Mouse (Mus musculus) lung, postnatal 0 days (tissue): ENCODE results near the gene Tnik. TPM values are rescaled to one million over a fixed set of nuclear protein-coding genes. Genes with fewer than 3 reads are reported as not detected.

Source experiments
- ATAC-seq: fragments of 200-750 bp; cut with Nextera tagmentation; 2 replicates; pipeline ENCODE4 v1.8.0; 2017; ENCODE audit warnings: moderate library complexity
- DNase-seq: peaks from one replicate; pipeline ENCODE4 v3.0.0-alpha.2; 2016; ENCODE audit warnings: low spot score
- H3K27ac ChIP-seq: fragments of 300-500 bp; sonication (generic); 2 replicates; pipeline ENCODE4 v1.5.1; 2014; ENCODE audit warnings: antibody characterized with exemption, mild to moderate bottlenecking, low read length, mixed read lengths
- H3K27me3 ChIP-seq: fragments of 300-500 bp; sonication (generic); replicated peaks from 2 replicates; pipeline ENCODE4 v1.6.1; 2014; ENCODE audit warnings: low read length, mixed read lengths; ENCODE audit not compliant: insufficient read depth
- H3K36me3 ChIP-seq: fragments of 300-500 bp; sonication (generic); 2 replicates; pipeline ENCODE4 v1.6.1; 2014; ENCODE audit warnings: low read length, mixed read lengths; ENCODE audit not compliant: insufficient read depth
- H3K4me1 ChIP-seq: fragments of 300-500 bp; sonication (generic); 2 replicates; pipeline ENCODE4 v1.6.1; 2014; ENCODE audit warnings: antibody characterized with exemption, low read depth, low read length, mixed read lengths; ENCODE audit not compliant: insufficient read depth
- H3K4me2 ChIP-seq: fragments of 300-500 bp; sonication (generic); replicated peaks from 2 replicates; pipeline ENCODE4 v1.6.1; 2014; ENCODE audit warnings: low read depth, mild to moderate bottlenecking, low read length, moderate library complexity, mixed read lengths
- H3K4me3 ChIP-seq: fragments of 300-500 bp; sonication (generic); 2 replicates; pipeline ENCODE4 v1.5.1; 2014; ENCODE audit warnings: low read depth, low read length
- H3K9ac ChIP-seq: fragments of 300-500 bp; sonication (generic); replicated peaks from 2 replicates; pipeline ENCODE4 v1.6.1; 2014; ENCODE audit warnings: low read depth, mild to moderate bottlenecking
- H3K9me3 ChIP-seq: fragments of 300-500 bp; sonication (generic); 2 replicates; pipeline ENCODE4 v1.6.1; 2016; ENCODE audit warnings: low read length, mixed read lengths
- CTCF ChIP-seq: IDR thresholded peaks from 2 replicates; pipeline ENCODE4 v1.5.1; 2016; ENCODE audit warnings: antibody characterized with exemption, mild to moderate bottlenecking
- EP300 ChIP-seq: IDR thresholded peaks from 2 replicates; pipeline ENCODE4 v1.6.1; 2016; ENCODE audit warnings: antibody characterized with exemption, mild to moderate bottlenecking, control low read depth
- WGBS: fragments of 180-500 bp; shearing (Covaris S2); extraction: QIAGEN DNeasy Blood & Tissue Kit; methylation state at CpG from one replicate; pipeline ENCODE4 v1.1.7; 2014; 5-methylcytosine and 5-hydroxymethylcytosine counted together
- polyA plus RNA-seq: library from polyadenylated mRNA; unstranded; fragments of >200 nt; fragmentation: Nextera tagmentation; extraction: Ambion mirVana; gene quantifications from 2 replicates; pipeline ENCODE4 v1.2.1, GENCODE M21; 2015

Gene Tnik
- polyA plus RNA-seq, 1 experiment from 2014 or later, result 6.1 TPM

- Histone ChIP-seq H3K4me3 (no peak overlapping the region), H3K4me2 (no peak overlapping the region), H3K27ac (no peak overlapping the region), H3K9me3 (no peaks in the 10 kb centered on the region), H3K4me1 (no peaks in the 10 kb centered on the region), H3K27me3 (no peaks in the 10 kb centered on the region), H3K36me3 (no peaks in the 10 kb centered on the region), H3K9ac (no peak overlapping the region)
- 66% methylated on average over 11 of the region's 11 CpGs for WGBS
- ATAC-seq (no peak), DNase-seq (peak; percentile 13)
- no peak for TF ChIP-seq EP300
- TF ChIP-seq CTCF, result no peak
Measured at GRCm38 (mm10) chr3:28383526-28384126, 120.6 kb downstream of the Tnik start.

- TF ChIP-seq EP300 (no peak), CTCF (no peak)
- ATAC-seq (no peak), DNase-seq (no peak)
- Histone ChIP-seq H3K4me3 (no peak overlapping the region), H3K9me3 (no peaks in the 10 kb centered on the region), H3K27me3 (no peaks in the 10 kb centered on the region), H3K4me1 (no peaks in the 10 kb centered on the region), H3K4me2 (no peak overlapping the region), H3K9ac (no peak overlapping the region), H3K27ac (no peak overlapping the region), H3K36me3 (no peaks in the 10 kb centered on the region)
- 95% methylated on average over 10 of the region's 10 CpGs for WGBS
Measured at GRCm38 (mm10) chr3:28385199-28385975, 122.4 kb downstream of the Tnik start.

- Histone ChIP-seq H3K4me2 (no peak overlapping the region), H3K4me3 (no peak overlapping the region), H3K27me3 (no peaks in the 10 kb centered on the region), H3K4me1 (no peaks in the 10 kb centered on the region), H3K27ac (no peak overlapping the region), H3K36me3 (no peaks in the 10 kb centered on the region), H3K9me3 (no peaks in the 10 kb centered on the region), H3K9ac (no peak overlapping the region)
- no peak for DNase-seq
- no peak for ATAC-seq
- 85% methylated on average over 3 of the region's 3 CpGs for WGBS
- TF ChIP-seq EP300 (no peak), CTCF (0 out of 2 replicates have a peak, but pooled peaks have one; percentile 12)
Measured at GRCm38 (mm10) chr3:28388540-28388939, 125.5 kb downstream of the Tnik start.

- no peak for DNase-seq
- TF ChIP-seq CTCF (no peak), EP300 (no peak)
- Histone ChIP-seq H3K9ac (no peak overlapping the region), H3K27ac (no peak overlapping the region), H3K9me3 (no peaks in the 10 kb centered on the region), H3K27me3 (no peaks in the 10 kb centered on the region), H3K36me3 (no peaks in the 10 kb centered on the region), H3K4me2 (no peak overlapping the region), H3K4me3 (no peak overlapping the region), H3K4me1 (no peaks in the 10 kb centered on the region)
- ATAC-seq, result no peak
- WGBS, result 84% methylated on average over 2 of the region's 2 CpGs
Measured at GRCm38 (mm10) chr3:28390183-28390582, 127.2 kb downstream of the Tnik start.

- Histone ChIP-seq H3K36me3 (no peaks in the 10 kb centered on the region), H3K9ac (no peak overlapping the region), H3K4me3 (no peak overlapping the region), H3K9me3 (no peaks in the 10 kb centered on the region), H3K4me1 (no peaks in the 10 kb centered on the region), H3K27ac (no peak overlapping the region), H3K4me2 (no peak overlapping the region), H3K27me3 (no peaks in the 10 kb centered on the region)
- ATAC-seq, result no peak
- no peak for TF ChIP-seq CTCF
- no peak for TF ChIP-seq EP300
- DNase-seq, result no peak
Measured at GRCm38 (mm10) chr3:28392542-28392941, 129.5 kb downstream of the Tnik start.

- H3K4me1 ChIP-seq, result peaks cover 4% of the 10 kb centered on the region; the same call in 1 of the 2 replicates
- no peaks in the 10 kb centered on the region for H3K36me3 ChIP-seq
- ATAC-seq (no peak), DNase-seq (no peak)
- WGBS, result 97% methylated on average over 1 of the region's 1 CpGs
- no peak overlapping the region for H3K4me2 ChIP-seq
- no peak overlapping the region for H3K4me3 ChIP-seq
- no peak overlapping the region for H3K9ac ChIP-seq
- TF ChIP-seq CTCF, result no peak
- no peak for TF ChIP-seq EP300
- H3K27me3 ChIP-seq, result no peaks in the 10 kb centered on the region
- no peaks in the 10 kb centered on the region for H3K9me3 ChIP-seq
- no peak overlapping the region for H3K27ac ChIP-seq
Measured at GRCm38 (mm10) chr3:28398781-28399180, 135.8 kb downstream of the Tnik start.
